22 mouse cellular contexts compared by ENCODE assay signal in genomic region chr12:56240206-56240605, GRCm38 (mm10).
A peak's percentile ranks its signal among the peaks of the same experiment; 100 is the strongest.
DNase-seq lines count a peak whose midpoint lies in the region; ATAC-seq lines count a peak whose summit lies in the region.
"Had no signal": no experiment of that assay in that cellular context is flagged by ENCODE, and none has a peak within 500 bp of the region (broad histone marks: within the 10 kb centered on the region; RNA-seq: fewer than 3 reads in every experiment).

No protein-coding gene starts in this region.

- 0 out of 2 replicates have a peak overlapping the region, but pooled peaks have one; percentile 19 for H3K27ac ChIP-seq in lung, embryonic 15.5 days
- H3K27ac ChIP-seq in neural tube, embryonic 15.5 days (replicated peaks): no peak overlapping the region
- no peak overlapping the region for H3K27ac ChIP-seq in neural tube, embryonic 11.5 days (ENCODE audit: low read depth, low read length)
- H3K27ac ChIP-seq: embryonic facial prominence, embryonic 12.5 days; forebrain, embryonic 15.5 days; heart, embryonic 10.5 days; hindbrain, embryonic 14.5 days had no signal

- no peak for ATAC-seq in lung, embryonic 15.5 days (ENCODE audit: borderline replicate concordance, extremely low read depth, low FRiP score, low TSS enrichment)
- ATAC-seq in neural tube, embryonic 15.5 days (ENCODE audit: low FRiP score): no peak
- ATAC-seq in neural tube, embryonic 11.5 days (ENCODE audit: insufficient read depth, low FRiP score, low TSS enrichment): no peak
- ATAC-seq: CD4-positive, CD25-positive, alpha-beta regulatory T cell, adult 4 months; forebrain, embryonic 15.5 days had no signal

- no peaks in the 10 kb centered on the region for H3K9me3 ChIP-seq in lung, embryonic 15.5 days
- no peaks in the 10 kb centered on the region for H3K9me3 ChIP-seq in neural tube, embryonic 15.5 days (replicated peaks)
- H3K9me3 ChIP-seq in neural tube, embryonic 11.5 days (ENCODE audit: control insufficient read depth, low read length): no peaks in the 10 kb centered on the region
- H3K9me3 ChIP-seq: embryonic facial prominence, embryonic 12.5 days; forebrain, embryonic 15.5 days; G1E; heart, embryonic 10.5 days had no signal

- no peaks in the 10 kb centered on the region for H3K36me3 ChIP-seq in lung, embryonic 15.5 days
- no peaks in the 10 kb centered on the region for H3K36me3 ChIP-seq in neural tube, embryonic 15.5 days
- H3K36me3 ChIP-seq in neural tube, embryonic 11.5 days (ENCODE audit: control insufficient read depth, insufficient read depth, low read length): no peaks in the 10 kb centered on the region
- H3K36me3 ChIP-seq: embryonic facial prominence, embryonic 12.5 days; forebrain, embryonic 15.5 days; G1E; heart, embryonic 10.5 days had no signal

- H3K4me2 ChIP-seq in lung, embryonic 15.5 days: no peak overlapping the region
- no peak overlapping the region for H3K4me2 ChIP-seq in neural tube, embryonic 15.5 days
- no peak overlapping the region for H3K4me2 ChIP-seq in neural tube, embryonic 11.5 days (ENCODE audit: low read depth)
- H3K4me2 ChIP-seq: embryonic facial prominence, embryonic 12.5 days; forebrain, embryonic 15.5 days; hindbrain, embryonic 14.5 days had no signal

- H3K4me1 ChIP-seq in lung, embryonic 15.5 days: no peaks in the 10 kb centered on the region
- H3K4me1 ChIP-seq in neural tube, embryonic 15.5 days: no peaks in the 10 kb centered on the region
- no peaks in the 10 kb centered on the region for H3K4me1 ChIP-seq in neural tube, embryonic 11.5 days (ENCODE audit: control insufficient read depth, insufficient read depth, low read length)
- H3K4me1 ChIP-seq: embryonic facial prominence, embryonic 12.5 days; forebrain, embryonic 15.5 days had no signal

- DNase-seq in lung, postnatal 10 days: no peak
- peak; percentile 39 for DNase-seq in neural tube, embryonic 10.5 days (ENCODE audit: extremely low spot score, low spot score)
- DNase-seq in embryo, embryonic 11 days: peak; percentile 50
- peak; percentile 47 for DNase-seq in neural tube, embryonic 11.5 days (ENCODE audit: low spot score)
- DNase-seq in urinary bladder, postnatal 10 days (ENCODE audit: low spot score): no peak
- no peak for DNase-seq in layer of hippocampus, postnatal 25 days (ENCODE audit: extremely low spot score in 1 of 2, low spot score in 1 of 2)
- DNase-seq: adrenal gland, postnatal 14 days; B cell, adult 2 months; cerebellum, adult 11-12 months; cerebellum, adult 9-10 months; cerebellum, postnatal 25 days; gastrocnemius, postnatal 36 days; heart, adult 18-20 months; heart, postnatal 10 days had no signal

- H3K9ac ChIP-seq in lung, embryonic 15.5 days: no peak overlapping the region
- H3K9ac ChIP-seq in neural tube, embryonic 15.5 days (replicated peaks): no peak overlapping the region
- no peak overlapping the region for H3K9ac ChIP-seq in neural tube, embryonic 11.5 days (ENCODE audit: low read length)
- H3K9ac ChIP-seq: embryonic facial prominence, embryonic 12.5 days; forebrain, embryonic 15.5 days; hindbrain, embryonic 14.5 days had no signal

- no peak overlapping the region for H3K4me3 ChIP-seq in lung, embryonic 15.5 days
- no peak overlapping the region for H3K4me3 ChIP-seq in neural tube, embryonic 15.5 days (replicated peaks)
- no peak overlapping the region for H3K4me3 ChIP-seq in neural tube, embryonic 11.5 days (ENCODE audit: low read depth, low read length)
- H3K4me3 ChIP-seq: embryonic facial prominence, embryonic 12.5 days; forebrain, embryonic 15.5 days; heart, embryonic 10.5 days had no signal

- whole genome bisulfite sequencing in lung, embryonic 15.5 days: 9% methylated on average over 12 of the region's 12 CpGs
- 51% methylated on average over 12 of the region's 12 CpGs for WGBS in neural tube, embryonic 15.5 days
- 30% methylated on average over 12 of the region's 12 CpGs for WGBS in neural tube, embryonic 11.5 days

- no peaks in the 10 kb centered on the region for H3K27me3 ChIP-seq in lung, embryonic 15.5 days
- no peaks in the 10 kb centered on the region for H3K27me3 ChIP-seq in neural tube, embryonic 15.5 days (replicated peaks)
- no peaks in the 10 kb centered on the region for H3K27me3 ChIP-seq in neural tube, embryonic 11.5 days (ENCODE audit: control insufficient read depth, insufficient read depth, low read length)
- H3K27me3 ChIP-seq: embryonic facial prominence, embryonic 12.5 days; forebrain, embryonic 15.5 days had no signal

Comparison
In these comparisons a context has a peak if more than half of its experiments do, and no peak if none do; other contexts are left out.
1. DNase-seq: peak in neural tube, embryonic 10.5 days (single experiment), embryo, embryonic 11 days (single experiment) and neural tube, embryonic 11.5 days (single experiment); none in lung, postnatal 10 days (single experiment), urinary bladder, postnatal 10 days (single experiment) and layer of hippocampus, postnatal 25 days (0 of 2).